Mouse (Mus musculus) midbrain, embryonic 12.5 days (tissue): ENCODE results near the gene Serpinb3a. TPM values are rescaled to one million over a fixed set of nuclear protein-coding genes. Genes with fewer than 3 reads are reported as not detected.
"Not testable (repeated sequence)": the region's sequence is repeated elsewhere in the genome, so short reads cannot be mapped to it uniquely, and the experiment has no call there.

ENCODE experiments used
- ATAC-seq: fragments of 200-750 bp; cut with Nextera tagmentation; 2 replicates; pipeline ENCODE4 v1.8.0; 2017; ENCODE audit warnings: low read depth, moderate TSS enrichment, moderate library complexity; ENCODE audit not compliant: low FRiP score
- H3K27ac ChIP-seq: fragments of 300-500 bp; sonication (generic); replicated peaks from 2 replicates; pipeline ENCODE4 v1.5.1; 2016; ENCODE audit warnings: mild to moderate bottlenecking
- H3K27me3 ChIP-seq: fragments of 300-500 bp; sonication (generic); 2 replicates; pipeline ENCODE4 v1.6.1; 2016; ENCODE audit warnings: mild to moderate bottlenecking
- H3K36me3 ChIP-seq: fragments of 300-500 bp; sonication (generic); 2 replicates; pipeline ENCODE4 v1.6.1; 2016
- H3K4me1 ChIP-seq: fragments of 300-500 bp; sonication (generic); 2 replicates; pipeline ENCODE4 v1.6.1; 2016
- H3K4me2 ChIP-seq: fragments of 300-500 bp; sonication (generic); replicated peaks from 2 replicates; pipeline ENCODE4 v1.6.1; 2016; ENCODE audit warnings: mild to moderate bottlenecking, moderate library complexity
- H3K4me3 ChIP-seq: fragments of 300-500 bp; sonication (generic); 2 replicates; pipeline ENCODE4 v1.5.1; 2016; ENCODE audit warnings: mild to moderate bottlenecking
- H3K9ac ChIP-seq: fragments of 300-500 bp; sonication (generic); replicated peaks from 2 replicates; pipeline ENCODE4 v1.6.1; 2016; ENCODE audit warnings: mild to moderate bottlenecking, moderate library complexity
- H3K9me3 ChIP-seq: fragments of 300-500 bp; sonication (generic); 2 replicates; pipeline ENCODE4 v1.6.1; 2016; ENCODE audit warnings: mild to moderate bottlenecking
- WGBS: fragments of 180-500 bp; shearing (Covaris S2); methylation state at CpG from one replicate; pipeline ENCODE4 v1.1.7; 2016; 5-methylcytosine and 5-hydroxymethylcytosine counted together
- polyA plus RNA-seq: library from polyadenylated mRNA; unstranded; fragments of >200 nt; fragmentation: Nextera tagmentation; extraction: Ambion mirVana; gene quantifications from 2 replicates; pipeline ENCODE4 v1.2.1, GENCODE M21; 2016

Serpinb3a gene
- not detected in 2 replicates for polyA plus RNA-seq

GRCm38 (mm10) chr1:107052203-107052602, at the start of gene Serpinb3a:
TSS of gene Serpinb3a (minus strand) at chr1:107052303.
- H3K27ac ChIP-seq, result no peak within 1 kb of the TSS
- no peaks in the 10 kb centered on the region for H3K9me3 ChIP-seq
- H3K4me2 ChIP-seq, result no peak within 1 kb of the TSS
- H3K36me3 ChIP-seq, result no peaks in the 10 kb centered on the region
- WGBS, result 90% methylated on average over 1 of the region's 1 CpGs
- H3K4me3 ChIP-seq, result no peak within 1 kb of the TSS
- no peaks in the 10 kb centered on the region for H3K27me3 ChIP-seq
- H3K9ac ChIP-seq, result no peak within 1 kb of the TSS
- H3K4me1 ChIP-seq, result no peaks in the 10 kb centered on the region
- ATAC-seq, result no peak

DNA sequence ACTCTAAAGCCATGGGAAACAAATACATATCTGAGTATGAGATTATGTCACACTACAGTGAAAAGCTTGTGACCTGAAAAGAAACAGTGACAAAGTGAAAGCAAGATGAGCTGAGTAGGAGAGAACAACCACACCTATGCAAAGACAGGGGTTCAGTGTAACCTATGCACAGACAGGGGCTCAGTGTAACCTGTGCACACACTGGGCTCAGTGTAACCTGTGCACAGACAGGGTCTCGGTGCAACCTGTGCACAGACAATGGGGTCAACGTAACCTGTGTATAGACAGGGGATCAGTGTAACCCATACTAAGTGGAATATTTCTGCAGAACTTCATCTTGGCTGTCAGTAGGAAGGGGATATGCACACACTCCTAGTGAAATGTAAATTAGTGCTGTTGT, 46.3 kb upstream of the Serpinb3a start:
- no peak overlapping the region for H3K4me2 ChIP-seq
- no peak overlapping the region for H3K27ac ChIP-seq
- H3K4me1 ChIP-seq, result no peaks in the 10 kb centered on the region
- H3K27me3 ChIP-seq, result no peaks in the 10 kb centered on the region
- 83% methylated on average over 2 of the region's 2 CpGs for WGBS
- no peak overlapping the region for H3K9ac ChIP-seq
- no peak for ATAC-seq
- no peaks in the 10 kb centered on the region for H3K36me3 ChIP-seq
- no peak overlapping the region for H3K4me3 ChIP-seq
- no peaks in the 10 kb centered on the region for H3K9me3 ChIP-seq

GRCm38 (mm10) chr1:107083406-107083805, 31.3 kb upstream of the Serpinb3a start, which contains the start of gene Serpinb3d:
TSS of gene Serpinb3d (minus strand) at chr1:107083506.
- H3K4me2 ChIP-seq, result no peak within 1 kb of the TSS
- no peak within 1 kb of the TSS for H3K27ac ChIP-seq
- no peak for ATAC-seq
- H3K36me3 ChIP-seq, result no peaks in the 10 kb centered on the region
- no peak within 1 kb of the TSS for H3K9ac ChIP-seq
- H3K4me1 ChIP-seq, result no peaks in the 10 kb centered on the region
- no peaks in the 10 kb centered on the region for H3K9me3 ChIP-seq
- no peak within 1 kb of the TSS for H3K4me3 ChIP-seq
- no peaks in the 10 kb centered on the region for H3K27me3 ChIP-seq

DNA sequence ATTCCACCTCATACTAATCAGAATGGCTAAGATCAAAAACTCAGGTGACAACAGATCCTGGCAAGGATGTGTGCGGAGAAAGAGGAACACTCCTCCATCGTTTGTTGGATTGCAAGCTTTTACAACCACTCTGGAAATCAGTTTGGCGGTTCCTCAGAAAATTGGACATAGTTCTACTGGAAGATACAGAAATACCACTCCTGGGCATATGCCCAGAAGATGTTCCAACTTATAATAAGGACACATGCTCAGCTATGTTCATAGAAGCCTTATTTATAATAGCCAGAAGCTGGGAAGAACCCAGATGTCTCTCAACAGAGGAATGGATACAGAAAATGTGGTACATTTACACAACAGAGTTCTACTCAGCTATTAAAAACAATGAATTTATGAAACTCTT, 17.9 kb downstream of the Serpinb3a start:
- not testable (repeated sequence) for H3K36me3 ChIP-seq, H3K4me1 ChIP-seq, H3K27me3 ChIP-seq, H3K9me3 ChIP-seq, H3K27ac ChIP-seq, H3K9ac ChIP-seq, H3K4me3 ChIP-seq, ATAC-seq, H3K4me2 ChIP-seq
- 91% methylated on average over 3 of the region's 3 CpGs for WGBS

DNA sequence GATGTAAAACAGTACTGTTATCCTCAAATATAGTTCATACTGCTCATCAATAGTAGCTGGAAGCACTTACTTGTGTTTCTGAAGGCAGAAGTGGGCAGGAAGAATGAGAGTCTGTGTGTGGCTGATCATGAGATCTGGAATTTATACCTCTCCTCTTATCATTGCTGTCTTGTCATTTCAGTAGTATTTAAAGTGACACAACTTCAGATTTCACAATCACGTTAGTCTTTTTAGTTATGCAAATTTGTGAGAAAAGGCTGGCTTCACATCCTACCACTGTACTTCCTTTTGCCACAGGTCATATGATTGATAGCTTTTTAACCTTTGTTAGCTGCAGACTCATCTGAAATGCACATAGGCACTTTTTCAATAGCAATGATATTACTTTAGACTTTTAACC, 26.2 kb downstream of the Serpinb3a start:
- ATAC-seq, result no peak
- Histone ChIP-seq H3K27ac (no peak overlapping the region), H3K4me3 (no peak overlapping the region), H3K9me3 (no peaks in the 10 kb centered on the region), H3K9ac (no peak overlapping the region), H3K36me3 (no peaks in the 10 kb centered on the region), H3K4me1 (no peaks in the 10 kb centered on the region), H3K27me3 (no peaks in the 10 kb centered on the region), H3K4me2 (no peak overlapping the region)
- 80% methylated on average over 1 of the region's 1 CpGs for WGBS

GRCm38 (mm10) chr1:107015210-107015609, 36.9 kb downstream of the Serpinb3a start:
- Histone ChIP-seq H3K4me1 (no peaks in the 10 kb centered on the region), H3K4me3 (no peak overlapping the region), H3K36me3 (no peaks in the 10 kb centered on the region), H3K27ac (no peak overlapping the region), H3K9ac (no peak overlapping the region), H3K4me2 (no peak overlapping the region), H3K27me3 (no peaks in the 10 kb centered on the region), H3K9me3 (no peaks in the 10 kb centered on the region)
- no peak for ATAC-seq
- 85% methylated on average over 7 of the region's 7 CpGs for WGBS

- Histone ChIP-seq H3K9me3 (no peaks in the 10 kb centered on the region), H3K4me1 (no peaks in the 10 kb centered on the region), H3K4me2 (no peak overlapping the region), H3K36me3 (no peaks in the 10 kb centered on the region), H3K9ac (no peak overlapping the region), H3K4me3 (no peak overlapping the region), H3K27ac (no peak overlapping the region), H3K27me3 (no peaks in the 10 kb centered on the region)
- ATAC-seq, result peak; percentile 52; the same call in 1 of the 2 replicates
- WGBS, result 43% methylated on average over 2 of the region's 2 CpGs
Observed at GRCm38 (mm10) chr1:107014530-107014929, 37.6 kb downstream of the Serpinb3a start.

GRCm38 (mm10) chr1:107006316-107006715, 45.8 kb downstream of the Serpinb3a start:
- H3K4me1 ChIP-seq, result no peaks in the 10 kb centered on the region
- ATAC-seq, result no peak
- no peak overlapping the region for H3K27ac ChIP-seq
- H3K36me3 ChIP-seq, result no peaks in the 10 kb centered on the region
- no peak overlapping the region for H3K4me3 ChIP-seq
- H3K27me3 ChIP-seq, result no peaks in the 10 kb centered on the region
- WGBS, result 63% methylated on average over 3 of the region's 3 CpGs
- H3K9ac ChIP-seq, result no peak overlapping the region
- no peak overlapping the region for H3K4me2 ChIP-seq
- no peaks in the 10 kb centered on the region for H3K9me3 ChIP-seq

- ATAC-seq, result no peak
- Histone ChIP-seq H3K27ac (no peak overlapping the region), H3K4me3 (no peak overlapping the region), H3K9me3 (no peaks in the 10 kb centered on the region), H3K9ac (no peak overlapping the region), H3K4me2 (no peak overlapping the region), H3K36me3 (no peaks in the 10 kb centered on the region), H3K4me1 (no peaks in the 10 kb centered on the region), H3K27me3 (no peaks in the 10 kb centered on the region)
- WGBS, result 79% methylated on average over 2 of the region's 2 CpGs
Observed at GRCm38 (mm10) chr1:107001754-107002153, 50.3 kb downstream of the Serpinb3a start.

DNA sequence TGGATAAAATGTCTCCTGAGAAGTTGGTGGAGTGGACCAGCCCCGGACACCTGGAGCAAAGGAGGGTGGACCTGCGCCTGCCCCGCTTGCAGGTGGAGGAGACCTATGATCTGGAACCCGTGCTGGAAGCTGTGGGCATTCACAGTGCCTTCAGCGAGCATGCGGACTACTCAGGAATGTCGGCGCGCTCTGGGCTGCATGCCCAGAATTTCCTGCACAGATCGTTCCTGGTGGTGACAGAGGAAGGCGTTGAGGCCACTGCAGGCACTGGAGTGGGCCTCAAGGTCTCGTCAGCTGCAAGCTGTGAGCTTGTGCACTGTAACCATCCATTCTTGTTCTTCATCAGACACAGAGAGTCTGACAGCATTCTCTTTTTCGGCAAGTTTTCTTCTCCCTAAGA, 51.7 kb downstream of the Serpinb3a start:
- Histone ChIP-seq H3K27me3 (no peaks in the 10 kb centered on the region), H3K4me3 (no peak overlapping the region), H3K36me3 (no peaks in the 10 kb centered on the region), H3K4me2 (no peak overlapping the region), H3K4me1 (no peaks in the 10 kb centered on the region), H3K9me3 (no peaks in the 10 kb centered on the region), H3K9ac (no peak overlapping the region), H3K27ac (no peak overlapping the region)
- 79% methylated on average over 13 of the region's 13 CpGs for WGBS
- 0 out of 2 replicates have a peak, but pooled peaks have one; percentile 38 for ATAC-seq

Other genes with a start within 250 kb of the Serpinb3a start
- not detected in 2 replicates for gene Serpinb5, start 191.1 kb downstream of the Serpinb3a start, polyA plus RNA-seq
- gene Serpinb12, start 117.9 kb downstream of the Serpinb3a start, polyA plus RNA-seq, result not detected in 2 replicates
- not detected in 2 replicates for gene Serpinb13, start 71.3 kb downstream of the Serpinb3a start, polyA plus RNA-seq
- not detected in 2 replicates for gene Serpinb3d, start 31.2 kb upstream of the Serpinb3a start, polyA plus RNA-seq
- not detected in 2 replicates for gene Serpinb3b, start 226.1 kb upstream of the Serpinb3a start, polyA plus RNA-seq
- gene Serpinb3c, start 226.1 kb upstream of the Serpinb3a start, polyA plus RNA-seq, result not detected in 2 replicates